Comparison of ENCODE assay signal across 19 mouse cellular contexts in the genomic region with DNA sequence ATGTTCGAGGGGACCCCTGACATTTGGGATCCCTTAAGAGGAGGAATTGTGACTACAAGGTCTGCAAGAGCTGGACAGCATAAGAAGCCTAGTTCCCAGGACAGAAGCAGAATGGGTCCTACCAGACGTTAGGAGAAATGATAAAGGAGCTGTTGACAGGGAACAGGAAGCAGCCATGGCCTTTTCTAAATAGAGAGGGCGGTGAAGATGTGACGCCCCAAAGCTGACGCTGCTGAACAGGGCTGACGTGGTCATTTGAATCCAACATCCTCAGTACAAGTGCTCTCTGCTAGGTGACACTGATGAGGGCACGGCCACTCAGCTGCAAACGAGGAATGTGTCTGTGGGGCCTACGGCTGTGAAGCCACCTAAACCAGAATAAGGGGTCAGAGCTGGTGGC.
A peak's percentile ranks its signal among the peaks of the same experiment; 100 is the strongest.
DNase-seq lines count a peak whose midpoint lies in the region; ATAC-seq and TF ChIP-seq lines count a peak whose summit lies in the region.
"Had no signal": no experiment of that assay in that cellular context is flagged by ENCODE, and none has a peak within 500 bp of the region (broad histone marks: within the 10 kb centered on the region; RNA-seq: fewer than 3 reads in every experiment).

No protein-coding gene starts in this region.

- no peak overlapping the region for H3K4me3 ChIP-seq in heart, embryonic 12.5 days
- H3K4me3 ChIP-seq in kidney, postnatal 0 days (replicated peaks; ENCODE audit: low read depth, low read length), result no peak overlapping the region
- no peak overlapping the region for H3K4me3 ChIP-seq in lung, embryonic 15.5 days
- H3K4me3 ChIP-seq in lung, adult 2 months (replicated peaks; ENCODE audit: extremely low read depth, low read depth, low read length), result no peak overlapping the region
- H3K4me3 ChIP-seq: forebrain, embryonic 13.5 days; megakaryocyte, embryonic 14.5 days; midbrain, embryonic 13.5 days; neural tube, embryonic 12.5 days had no signal

- ATAC-seq in heart, embryonic 12.5 days (ENCODE audit: insufficient number of reproducible peaks, low FRiP score), result peak; percentile 18; the same call in 1 of the 2 replicates
- ATAC-seq in kidney, postnatal 0 days (replicated peaks; ENCODE audit: low FRiP score, low read depth), result no peak
- ATAC-seq in lung, embryonic 15.5 days (ENCODE audit: borderline replicate concordance, extremely low read depth, low FRiP score, low TSS enrichment), result peak; percentile 72; the same call in 1 of the 2 replicates

- no peaks in the 10 kb centered on the region for H3K9me3 ChIP-seq in heart, embryonic 12.5 days (replicated peaks)
- no peaks in the 10 kb centered on the region for H3K9me3 ChIP-seq in kidney, postnatal 0 days (replicated peaks; ENCODE audit: low read length)
- H3K9me3 ChIP-seq in lung, embryonic 15.5 days, result no peaks in the 10 kb centered on the region
- H3K9me3 ChIP-seq: forebrain, embryonic 13.5 days; megakaryocyte, embryonic 14.5 days; midbrain, embryonic 13.5 days; neural tube, embryonic 12.5 days had no signal

- no peak overlapping the region for H3K4me2 ChIP-seq in heart, embryonic 12.5 days
- no peak overlapping the region for H3K4me2 ChIP-seq in kidney, postnatal 0 days (ENCODE audit: low read length)
- no peak overlapping the region for H3K4me2 ChIP-seq in lung, embryonic 15.5 days
- H3K4me2 ChIP-seq: forebrain, embryonic 13.5 days; midbrain, embryonic 13.5 days; neural tube, embryonic 12.5 days had no signal

- no peaks in the 10 kb centered on the region for H3K36me3 ChIP-seq in heart, embryonic 12.5 days
- no peaks in the 10 kb centered on the region for H3K36me3 ChIP-seq in kidney, postnatal 0 days (ENCODE audit: insufficient read depth, low read length)
- H3K36me3 ChIP-seq in lung, embryonic 15.5 days, result no peaks in the 10 kb centered on the region
- H3K36me3 ChIP-seq: midbrain, embryonic 13.5 days; neural tube, embryonic 12.5 days had no signal

- H3K4me1 ChIP-seq in heart, embryonic 12.5 days (replicated peaks), result peaks cover 14% of the 10 kb centered on the region
- no peaks in the 10 kb centered on the region for H3K4me1 ChIP-seq in kidney, postnatal 0 days (replicated peaks; ENCODE audit: insufficient read depth, low read length)
- H3K4me1 ChIP-seq in lung, embryonic 15.5 days, result peaks cover 12% of the 10 kb centered on the region
- H3K4me1 ChIP-seq in lung, adult 2 months (ENCODE audit: control insufficient read depth, insufficient read depth, low read length), result no peaks in the 10 kb centered on the region
- H3K4me1 ChIP-seq: megakaryocyte, embryonic 14.5 days; neural tube, embryonic 12.5 days had no signal

- no peak for DNase-seq in heart, adult 8-10 months (ENCODE audit: low spot score)
- DNase-seq in kidney, postnatal 0 days (ENCODE audit: low spot score), result peak; percentile 37
- no peak for DNase-seq in kidney, adult 9 months
- no peak for DNase-seq in lung, adult 2 months
- peak; percentile 18 to 47 for DNase-seq in lung, postnatal 4 days
- no peak for DNase-seq in right cerebral cortex, adult 18-20 months
- DNase-seq: adrenal gland, postnatal 14 days; cerebellum, adult 9-10 months; heart, adult 11 months; heart, postnatal 36 days; kidney, adult 11 months; right cerebral cortex, postnatal 4 days; thymus, postnatal 25 days had no signal

- no peaks in the 10 kb centered on the region for H3K27me3 ChIP-seq in heart, embryonic 12.5 days (replicated peaks)
- no peaks in the 10 kb centered on the region for H3K27me3 ChIP-seq in kidney, postnatal 0 days (ENCODE audit: insufficient read depth, low read length)
- no peaks in the 10 kb centered on the region for H3K27me3 ChIP-seq in lung, embryonic 15.5 days
- H3K27me3 ChIP-seq: forebrain, embryonic 13.5 days; midbrain, embryonic 13.5 days; neural tube, embryonic 12.5 days had no signal

- no peak for TF ChIP-seq CTCF in kidney, postnatal 0 days (IDR thresholded peaks at IDR 0.05; ENCODE audit: low read depth)
- no peak for TF ChIP-seq CTCF in lung, adult 2 months (IDR thresholded peaks at IDR 0.05; ENCODE audit: insufficient read depth, low read length)

- no peak overlapping the region for H3K9ac ChIP-seq in heart, embryonic 12.5 days
- H3K9ac ChIP-seq in kidney, postnatal 0 days (ENCODE audit: low read depth, low read length), result no peak overlapping the region
- H3K9ac ChIP-seq in lung, embryonic 15.5 days, result no peak overlapping the region
- H3K9ac ChIP-seq: forebrain, embryonic 13.5 days; midbrain, embryonic 13.5 days; neural tube, embryonic 12.5 days had no signal

- 21% methylated on average over 9 of the region's 9 CpGs for WGBS in heart, embryonic 12.5 days
- 43% methylated on average over 9 of the region's 9 CpGs for WGBS in kidney, postnatal 0 days
- 23% methylated on average over 9 of the region's 9 CpGs for WGBS in lung, embryonic 15.5 days
- whole genome bisulfite sequencing in lung, adult 2 months, result 33% methylated on average over 9 of the region's 9 CpGs

- TF ChIP-seq POLR2A in lung, adult 2 months (IDR thresholded peaks at IDR 0.05; ENCODE audit: borderline replicate concordance, extremely low read depth, low read depth, low read length), result no peak

- H3K27ac ChIP-seq in heart, embryonic 12.5 days (ENCODE audit: poor library complexity, severe bottlenecking), result no peak overlapping the region
- no peak overlapping the region for H3K27ac ChIP-seq in kidney, postnatal 0 days
- H3K27ac ChIP-seq in lung, embryonic 15.5 days, result no peak overlapping the region
- H3K27ac ChIP-seq: forebrain, embryonic 13.5 days; neural tube, embryonic 12.5 days had no signal

Comparison
In these comparisons a context has a peak if more than half of its experiments do, and no peak if none do; other contexts are left out.
1. DNase-seq: peak in kidney, postnatal 0 days (single experiment) and lung, postnatal 4 days (2 of 2); none in heart, adult 8-10 months (single experiment), kidney, adult 9 months (single experiment), lung, adult 2 months (single experiment) and right cerebral cortex, adult 18-20 months (single experiment).